Mouse (Mus musculus): ENCODE data around the gene Cd164l2.

- TF ChIP-seq CTCF (IDR thresholded peaks at IDR 0.05; ENCODE audit: borderline replicate concordance, extremely low read depth, insufficient read depth, insufficient read length) = no peak
- no peak for TF ChIP-seq POLR2A (IDR thresholded peaks at IDR 0.05; ENCODE audit: borderline replicate concordance, extremely low read depth, insufficient read depth, insufficient read length, poor library complexity, severe bottlenecking)
Observed at GRCm38 (mm10) chr4:133172451-133172850, 39.5 kb upstream of the Cd164l2 start.
